Mouse (Mus musculus): ENCODE measurements around the gene Ap5b1. TPM values are rescaled to one million over a fixed set of nuclear protein-coding genes. Genes with fewer than 3 reads are reported as not detected.
A peak's percentile ranks its signal among the peaks of the same experiment; 100 is the strongest.

The Ap5b1 gene
- total RNA-seq, 2 experiments from 2014 or later, result 3.8 to 11.0 TPM

GRCm38 (mm10) chr19:5607705-5608410 is 40.0 kb downstream of the Ap5b1 start:
- ATAC-seq (replicated peaks; ENCODE audit: low FRiP score, poor library complexity, severe bottlenecking), result no peak

DNA sequence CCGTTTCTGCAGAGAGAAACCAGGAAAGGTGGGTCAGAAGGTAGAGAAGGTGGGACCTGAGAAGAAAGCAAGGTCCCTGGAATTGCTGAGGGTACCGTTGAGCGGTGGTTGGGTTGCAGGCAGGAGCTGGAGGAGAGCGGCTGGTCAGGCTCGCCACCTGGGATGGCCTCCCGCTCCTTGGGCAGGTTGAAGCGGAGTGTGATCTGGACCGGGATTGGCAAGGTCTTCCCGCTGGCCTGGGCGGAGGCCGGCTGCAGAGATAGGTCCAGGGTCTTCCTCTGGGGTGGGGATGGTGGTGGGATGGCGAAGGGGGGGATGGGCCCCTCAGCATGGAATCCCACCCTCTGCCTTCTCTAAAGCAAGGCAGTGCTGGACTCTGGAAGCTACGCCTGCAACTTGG is 40.9 kb downstream of the Ap5b1 start:
- no peak for ATAC-seq (replicated peaks; ENCODE audit: low FRiP score, poor library complexity, severe bottlenecking)

GRCm38 (mm10) chr19:5609171-5609546 is 41.3 kb downstream of the Ap5b1 start:
- no peak for ATAC-seq (replicated peaks; ENCODE audit: low FRiP score, poor library complexity, severe bottlenecking)

DNA sequence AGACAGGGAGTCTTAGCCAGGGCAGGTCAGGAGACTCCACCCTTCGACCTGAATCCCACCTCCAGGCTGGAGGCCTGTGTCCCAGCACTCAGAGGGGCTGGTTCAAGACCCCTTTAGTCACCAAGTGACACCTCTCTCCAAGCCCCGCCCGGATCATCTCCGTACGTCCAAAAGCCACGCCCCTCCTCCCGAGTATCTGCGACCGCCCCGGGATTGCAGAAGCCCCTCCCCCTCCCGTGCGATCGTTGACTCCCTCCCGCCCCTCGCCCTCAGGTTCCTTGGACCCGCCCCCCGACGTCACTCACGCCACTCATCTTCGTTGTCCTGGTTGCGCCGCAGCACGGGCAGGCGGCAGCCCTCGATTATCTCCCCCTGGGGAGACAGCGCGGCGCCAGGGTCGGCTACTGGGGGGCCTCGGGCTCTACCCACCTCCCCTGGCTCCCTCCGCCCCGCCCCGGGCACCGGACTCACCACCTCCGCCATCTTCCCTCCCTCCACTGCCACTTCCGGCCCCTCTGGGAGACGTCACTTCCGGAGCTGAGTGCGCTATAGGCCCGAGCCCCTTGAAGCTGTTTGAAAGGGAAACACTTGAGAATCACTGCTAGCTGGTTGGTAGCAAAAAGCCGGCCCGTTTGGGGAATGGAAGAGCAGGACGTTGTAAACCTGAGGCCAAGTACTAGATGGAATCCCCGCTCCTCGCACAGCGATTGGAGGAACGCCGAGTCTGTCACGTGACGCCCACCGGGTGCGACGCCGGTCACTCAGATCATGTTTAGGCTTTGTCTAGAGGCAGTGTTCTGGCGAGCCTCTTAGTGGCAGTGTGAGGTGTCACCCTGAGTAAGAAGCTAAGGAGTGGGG is 42.0 kb downstream of the Ap5b1 start, which contains the start of gene Kat5:
Gene Kat5, minus strand, starts transcription at position 691 of the 858 bp plus-strand sequence.
- peak; percentile 94 for ATAC-seq (replicated peaks; ENCODE audit: low FRiP score, poor library complexity, severe bottlenecking)

DNA sequence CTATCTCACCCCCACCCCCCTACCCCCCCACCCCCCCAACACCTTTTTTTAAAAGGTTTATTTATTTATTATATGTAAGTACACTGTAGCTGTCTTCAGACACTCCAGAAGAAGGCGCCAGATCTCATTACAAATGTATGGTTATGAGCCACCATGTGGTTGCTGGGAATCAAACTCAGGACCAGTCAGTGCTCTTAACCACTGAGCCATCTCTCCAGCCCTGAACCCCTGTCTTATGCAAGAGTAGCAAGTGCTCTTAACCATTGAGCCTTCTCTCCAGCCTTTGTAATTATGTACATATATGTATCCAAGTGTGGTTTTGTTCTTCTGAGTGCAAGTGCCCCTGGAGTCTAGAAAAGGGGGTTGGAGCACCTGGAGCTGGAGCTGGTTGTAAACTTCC is 44.1 kb downstream of the Ap5b1 start:
- ATAC-seq (replicated peaks; ENCODE audit: low FRiP score, poor library complexity, severe bottlenecking), result no peak

DNA sequence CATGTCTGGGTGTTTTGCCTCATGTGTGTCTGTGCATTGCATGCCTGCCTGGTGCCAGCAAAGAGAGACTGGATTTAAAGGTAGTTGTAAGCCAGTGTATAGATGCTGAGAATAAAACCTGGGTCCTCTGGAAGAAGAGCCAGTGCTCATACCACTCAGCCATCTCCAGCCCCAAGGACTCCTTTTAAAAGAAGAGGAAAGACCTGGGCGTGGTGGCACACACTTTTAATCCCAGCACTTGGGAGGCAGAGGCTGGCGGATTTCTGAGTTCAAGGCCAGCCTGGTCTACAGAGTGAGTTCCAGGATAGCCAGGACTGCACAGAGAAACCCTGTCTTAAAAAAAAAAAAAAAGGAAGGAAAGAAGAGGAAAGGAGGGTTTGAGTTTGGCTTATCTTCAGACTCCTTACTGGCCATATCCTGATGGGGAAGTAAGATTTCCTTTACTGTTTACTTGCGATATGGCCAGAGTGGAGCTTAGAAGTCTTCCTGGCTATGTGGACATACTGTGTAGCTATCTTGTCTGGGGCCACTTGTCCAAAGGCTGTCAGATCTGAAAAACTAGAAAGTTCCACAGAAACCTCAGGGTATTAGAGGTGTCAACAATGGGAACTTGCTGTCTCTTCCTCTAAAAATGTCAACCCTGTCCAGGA is 45.1 kb downstream of the Ap5b1 start:
- no peak for ATAC-seq (replicated peaks; ENCODE audit: low FRiP score, poor library complexity, severe bottlenecking)

- no peak for ATAC-seq (replicated peaks; ENCODE audit: low FRiP score, poor library complexity, severe bottlenecking)
Observed at GRCm38 (mm10) chr19:5614953-5615352, 47.1 kb downstream of the Ap5b1 start.

GRCm38 (mm10) chr19:5620007-5620406 is 52.2 kb downstream of the Ap5b1 start:
- no peak for ATAC-seq (replicated peaks; ENCODE audit: low FRiP score, poor library complexity, severe bottlenecking)

Other genes with a start within 250 kb of the Ap5b1 start
- not detected in 2 replicates for gene Catsper1, start 232.3 kb upstream of the Ap5b1 start, total RNA-seq (2015; ENCODE audit: low replicate concordance)
- not detected in 2 replicates for gene Catsper1, start 232.3 kb upstream of the Ap5b1 start, total RNA-seq (2017; ENCODE audit: low replicate concordance)
- 0.42 TPM in 1 of 2 replicates, not detected in the other for gene Cst6, start 218.5 kb upstream of the Ap5b1 start, total RNA-seq (2015; ENCODE audit: low replicate concordance)
- gene Cst6, start 218.5 kb upstream of the Ap5b1 start, total RNA-seq (2017; ENCODE audit: low replicate concordance), result not detected in 2 replicates
- gene Eif1ad, start 201.3 kb upstream of the Ap5b1 start, total RNA-seq (2015; ENCODE audit: low replicate concordance), result 26.0 and 27.0 TPM in 2 replicates
- 33.9 and 45.0 TPM in 2 replicates for gene Eif1ad, start 201.3 kb upstream of the Ap5b1 start, total RNA-seq (2017; ENCODE audit: low replicate concordance)
- gene Banf1, start 200.9 kb upstream of the Ap5b1 start, total RNA-seq (2015; ENCODE audit: low replicate concordance), result 150 and 163 TPM in 2 replicates
- 29.1 and 34.9 TPM in 2 replicates for gene Banf1, start 200.9 kb upstream of the Ap5b1 start, total RNA-seq (2017; ENCODE audit: low replicate concordance)
- 73.4 and 90.8 TPM in 2 replicates for gene Sart1, start 179.3 kb upstream of the Ap5b1 start, total RNA-seq (2015; ENCODE audit: low replicate concordance)
- 62.2 and 94.3 TPM in 2 replicates for gene Sart1, start 179.3 kb upstream of the Ap5b1 start, total RNA-seq (2017; ENCODE audit: low replicate concordance)
- gene Tsga10ip, start 165.5 kb upstream of the Ap5b1 start, total RNA-seq (2015; ENCODE audit: low replicate concordance), result not detected in 2 replicates
- gene Tsga10ip, start 165.5 kb upstream of the Ap5b1 start, total RNA-seq (2017; ENCODE audit: low replicate concordance), result not detected in 2 replicates
- 22.3 and 31.0 TPM in 2 replicates for gene Drap1, start 143.0 kb upstream of the Ap5b1 start, total RNA-seq (2015; ENCODE audit: low replicate concordance)
- gene Drap1, start 143.0 kb upstream of the Ap5b1 start, total RNA-seq (2017; ENCODE audit: low replicate concordance), result 8.3 and 25.4 TPM in 2 replicates
- gene AI837181, start 142.9 kb upstream of the Ap5b1 start, total RNA-seq (2015; ENCODE audit: low replicate concordance), result 11.7 and 16.2 TPM in 2 replicates
- 1.9 and 13.7 TPM in 2 replicates for gene AI837181, start 142.9 kb upstream of the Ap5b1 start, total RNA-seq (2017; ENCODE audit: low replicate concordance)
- not detected in 2 replicates for gene Fosl1, start 120.5 kb upstream of the Ap5b1 start, total RNA-seq (2015; ENCODE audit: low replicate concordance)
- not detected in 2 replicates for gene Fosl1, start 120.5 kb upstream of the Ap5b1 start, total RNA-seq (2017; ENCODE audit: low replicate concordance)
- gene Ccdc85b, start 110.1 kb upstream of the Ap5b1 start, total RNA-seq (2015; ENCODE audit: low replicate concordance), result not detected in 2 replicates
- 1.2 TPM in 1 of 2 replicates, not detected in the other for gene Ccdc85b, start 110.1 kb upstream of the Ap5b1 start, total RNA-seq (2017; ENCODE audit: low replicate concordance)
- 11.5 and 21.8 TPM in 2 replicates for gene Fibp, start 107.4 kb upstream of the Ap5b1 start, total RNA-seq (2015; ENCODE audit: low replicate concordance)
- 29.0 and 32.5 TPM in 2 replicates for gene Fibp, start 107.4 kb upstream of the Ap5b1 start, total RNA-seq (2017; ENCODE audit: low replicate concordance)
- 6.3 TPM in 1 of 2 replicates, not detected in the other for gene Ctsw, start 99.5 kb upstream of the Ap5b1 start, total RNA-seq (2015; ENCODE audit: low replicate concordance)
- not detected in 2 replicates for gene Ctsw, start 99.5 kb upstream of the Ap5b1 start, total RNA-seq (2017; ENCODE audit: low replicate concordance)
- gene Efemp2, start 94.1 kb upstream of the Ap5b1 start, total RNA-seq (2015; ENCODE audit: low replicate concordance), result 5.0 TPM in 1 of 2 replicates, not detected in the other
- gene Efemp2, start 94.1 kb upstream of the Ap5b1 start, total RNA-seq (2017; ENCODE audit: low replicate concordance), result not detected in 2 replicates
- gene Mus81, start 79.6 kb upstream of the Ap5b1 start, total RNA-seq (2015; ENCODE audit: low replicate concordance), result 2.5 and 59.5 TPM in 2 replicates
- gene Mus81, start 79.6 kb upstream of the Ap5b1 start, total RNA-seq (2017; ENCODE audit: low replicate concordance), result 6.5 and 11.2 TPM in 2 replicates
- 720 and 762 TPM in 2 replicates for gene Cfl1, start 77.6 kb upstream of the Ap5b1 start, total RNA-seq (2015; ENCODE audit: low replicate concordance)
- 460 and 469 TPM in 2 replicates for gene Cfl1, start 77.6 kb upstream of the Ap5b1 start, total RNA-seq (2017; ENCODE audit: low replicate concordance)
- gene 1700020D05Rik, start 64.2 kb upstream of the Ap5b1 start, total RNA-seq (2015; ENCODE audit: low replicate concordance), result 21.4 and 25.6 TPM in 2 replicates
- 13.8 and 18.7 TPM in 2 replicates for gene 1700020D05Rik, start 64.2 kb upstream of the Ap5b1 start, total RNA-seq (2017; ENCODE audit: low replicate concordance)
- gene Snx32, start 57.5 kb upstream of the Ap5b1 start, total RNA-seq (2015; ENCODE audit: low replicate concordance), result 35.3 and 43.6 TPM in 2 replicates
- gene Snx32, start 57.5 kb upstream of the Ap5b1 start, total RNA-seq (2017; ENCODE audit: low replicate concordance), result 42.5 and 42.7 TPM in 2 replicates
- gene Ovol1, start 7.4 kb upstream of the Ap5b1 start, total RNA-seq (2015; ENCODE audit: low replicate concordance), result not detected in 2 replicates
- not detected in 2 replicates for gene Ovol1, start 7.4 kb upstream of the Ap5b1 start, total RNA-seq (2017; ENCODE audit: low replicate concordance)
- gene Rnaseh2c, start 33.8 kb downstream of the Ap5b1 start, total RNA-seq (2015; ENCODE audit: low replicate concordance), result 87.2 and 123 TPM in 2 replicates
- 36.2 and 100.0 TPM in 2 replicates for gene Rnaseh2c, start 33.8 kb downstream of the Ap5b1 start, total RNA-seq (2017; ENCODE audit: low replicate concordance)
- gene Kat5, start 42.2 kb downstream of the Ap5b1 start, total RNA-seq (2015; ENCODE audit: low replicate concordance), result 31.0 and 42.8 TPM in 2 replicates
- 29.1 and 35.0 TPM in 2 replicates for gene Kat5, start 42.2 kb downstream of the Ap5b1 start, total RNA-seq (2017; ENCODE audit: low replicate concordance)
- 18.4 and 26.0 TPM in 2 replicates for gene Rela, start 69.5 kb downstream of the Ap5b1 start, total RNA-seq (2015; ENCODE audit: low replicate concordance)
- 7.2 and 14.8 TPM in 2 replicates for gene Rela, start 69.5 kb downstream of the Ap5b1 start, total RNA-seq (2017; ENCODE audit: low replicate concordance)
- gene Sipa1, start 95.7 kb downstream of the Ap5b1 start, total RNA-seq (2015; ENCODE audit: low replicate concordance), result 97.7 and 126 TPM in 2 replicates
- gene Sipa1, start 95.7 kb downstream of the Ap5b1 start, total RNA-seq (2017; ENCODE audit: low replicate concordance), result 127 and 129 TPM in 2 replicates
- gene Map3k11, start 120.7 kb downstream of the Ap5b1 start, total RNA-seq (2015; ENCODE audit: low replicate concordance), result 12.2 and 13.7 TPM in 2 replicates
- 9.4 and 14.1 TPM in 2 replicates for gene Map3k11, start 120.7 kb downstream of the Ap5b1 start, total RNA-seq (2017; ENCODE audit: low replicate concordance)
- gene Pcnx3, start 120.9 kb downstream of the Ap5b1 start, total RNA-seq (2015; ENCODE audit: low replicate concordance), result 31.4 and 61.3 TPM in 2 replicates
- gene Pcnx3, start 120.9 kb downstream of the Ap5b1 start, total RNA-seq (2017; ENCODE audit: low replicate concordance), result 44.7 and 54.5 TPM in 2 replicates
- gene Kcnk7, start 136.3 kb downstream of the Ap5b1 start, total RNA-seq (2015; ENCODE audit: low replicate concordance), result not detected in 2 replicates
- gene Kcnk7, start 136.3 kb downstream of the Ap5b1 start, total RNA-seq (2017; ENCODE audit: low replicate concordance), result not detected in 2 replicates
- gene Ehbp1l1, start 158.3 kb downstream of the Ap5b1 start, total RNA-seq (2015; ENCODE audit: low replicate concordance), result 176 and 250 TPM in 2 replicates
- 668 and 983 TPM in 2 replicates for gene Ehbp1l1, start 158.3 kb downstream of the Ap5b1 start, total RNA-seq (2017; ENCODE audit: low replicate concordance)
- gene Fam89b, start 161.6 kb downstream of the Ap5b1 start, total RNA-seq (2015; ENCODE audit: low replicate concordance), result 67.9 and 77.8 TPM in 2 replicates
- gene Fam89b, start 161.6 kb downstream of the Ap5b1 start, total RNA-seq (2017; ENCODE audit: low replicate concordance), result 18.7 and 41.5 TPM in 2 replicates
- gene Ltbp3, start 172.9 kb downstream of the Ap5b1 start, total RNA-seq (2015; ENCODE audit: low replicate concordance), result 2.5 and 10.1 TPM in 2 replicates
- gene Ltbp3, start 172.9 kb downstream of the Ap5b1 start, total RNA-seq (2017; ENCODE audit: low replicate concordance), result 1.6 TPM in 1 of 2 replicates, not detected in the other
- gene Scyl1, start 203.4 kb downstream of the Ap5b1 start, total RNA-seq (2015; ENCODE audit: low replicate concordance), result 18.4 and 24.1 TPM in 2 replicates
- gene Scyl1, start 203.4 kb downstream of the Ap5b1 start, total RNA-seq (2017; ENCODE audit: low replicate concordance), result 17.2 and 17.3 TPM in 2 replicates

Data from erythroid progenitor cell, adult 5-6 weeks (primary cell).